Mouse (Mus musculus) kidney, adult 18-20 months (tissue): Measurements from ENCODE around the gene Perm1.

Experiments used
- DNase-seq: peaks from one replicate; pipeline ENCODE4 v3.0.0; 2021

The Perm1 gene

DNA sequence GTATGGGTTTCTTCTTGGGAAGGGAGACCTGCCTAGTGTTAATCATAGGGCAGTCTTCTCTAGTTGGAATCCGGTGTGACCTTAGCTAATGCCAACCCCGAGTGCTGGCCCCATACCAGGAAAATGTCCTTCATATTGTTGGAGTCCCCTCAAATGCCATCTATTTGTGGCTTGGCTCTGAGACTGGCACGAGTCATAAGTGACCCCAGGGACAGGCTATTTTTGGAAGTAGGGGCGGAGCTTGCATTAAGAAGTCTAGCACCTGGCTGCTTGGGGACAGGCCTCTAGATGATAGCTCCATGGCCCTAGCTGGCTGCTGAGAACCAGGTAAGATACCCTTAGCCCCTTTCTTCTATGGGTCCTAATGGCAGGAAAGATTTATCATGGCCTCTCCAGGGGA, at the start of gene Perm1:
Gene Perm1 (plus strand): TSS at position 220 of the 400 bp plus-strand sequence.
- peak; percentile 65 for DNase-seq

DNA sequence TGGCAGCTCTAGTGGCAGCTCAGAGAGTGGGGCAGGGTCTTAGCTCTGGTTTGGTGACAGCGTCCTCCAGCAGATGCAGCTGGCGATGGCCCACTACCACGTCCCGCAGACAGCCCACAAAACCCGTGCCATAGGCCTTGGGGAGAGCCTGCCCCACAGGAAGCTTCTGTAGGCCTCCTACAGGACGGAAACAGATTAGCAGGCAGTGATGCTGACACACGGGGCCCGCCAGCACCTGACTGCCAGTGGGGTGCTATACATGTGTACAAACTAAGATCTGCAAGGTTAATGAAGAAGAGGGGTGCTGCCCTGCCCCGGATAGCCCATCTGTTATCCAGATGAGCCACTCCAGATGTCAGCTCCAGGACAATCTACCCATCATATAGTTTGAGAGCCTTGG, 49.2 kb upstream of the Perm1 start:
- no peak for DNase-seq

DNA sequence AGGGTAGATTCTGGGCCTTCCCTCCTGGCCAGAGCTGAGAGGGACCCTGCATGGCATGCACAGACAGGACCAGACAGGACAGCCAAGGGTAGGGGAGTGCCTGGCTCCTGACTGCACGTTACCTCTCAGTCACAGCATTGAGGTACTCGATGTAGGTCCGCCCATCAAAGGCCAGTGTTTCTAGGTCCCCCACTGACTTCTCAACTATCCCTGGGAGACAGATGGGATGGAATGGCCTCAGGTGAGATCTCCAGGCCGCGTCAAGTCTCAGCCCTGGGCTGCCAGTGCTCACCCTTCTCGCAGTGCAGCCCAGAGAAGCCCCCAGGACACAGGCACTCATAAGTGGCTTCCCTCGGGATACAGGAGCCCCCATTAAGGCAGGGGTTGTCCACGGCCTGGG, 47.1 kb upstream of the Perm1 start:
- DNase-seq: no peak

DNA sequence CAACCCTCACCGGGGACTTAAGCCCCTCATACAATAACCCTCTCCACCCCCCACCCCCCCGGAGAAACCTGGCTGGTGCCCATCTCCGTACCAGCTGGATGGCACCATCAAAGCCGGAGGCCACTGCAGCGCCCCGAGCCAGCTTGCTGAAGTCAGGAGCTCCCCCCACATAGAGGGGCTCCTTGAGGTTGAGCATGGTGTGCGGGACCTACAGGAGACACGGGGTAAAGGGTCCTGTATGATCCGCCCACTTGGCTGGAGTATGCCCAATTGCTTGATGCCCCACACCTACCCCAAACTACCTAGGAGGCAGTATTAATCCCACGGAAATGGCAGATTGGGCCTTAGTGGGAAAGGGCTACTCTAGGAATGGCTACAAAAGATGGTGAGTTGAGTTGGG, 46.5 kb upstream of the Perm1 start:
- no peak for DNase-seq

DNA sequence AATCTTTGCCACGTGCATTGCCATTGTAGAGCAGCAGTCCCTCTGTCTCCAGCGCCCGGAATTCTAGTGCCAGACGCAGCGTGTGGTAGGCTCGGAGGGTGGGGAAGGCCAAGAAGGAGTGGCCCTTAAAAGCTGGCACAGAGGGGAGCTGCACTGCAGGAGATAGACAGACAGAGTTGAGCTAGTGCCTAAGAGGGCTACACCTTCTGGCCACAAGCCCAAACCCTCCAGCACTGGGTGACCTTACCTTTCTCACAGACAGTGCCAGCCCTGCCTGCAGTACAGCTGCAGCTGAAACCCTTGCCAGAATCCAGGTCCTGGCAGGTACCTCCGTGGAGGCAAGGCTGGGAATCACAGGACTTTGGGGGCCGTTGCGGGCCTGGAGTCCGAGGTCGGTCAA, 43.8 kb upstream of the Perm1 start:
- no peak for DNase-seq

DNA sequence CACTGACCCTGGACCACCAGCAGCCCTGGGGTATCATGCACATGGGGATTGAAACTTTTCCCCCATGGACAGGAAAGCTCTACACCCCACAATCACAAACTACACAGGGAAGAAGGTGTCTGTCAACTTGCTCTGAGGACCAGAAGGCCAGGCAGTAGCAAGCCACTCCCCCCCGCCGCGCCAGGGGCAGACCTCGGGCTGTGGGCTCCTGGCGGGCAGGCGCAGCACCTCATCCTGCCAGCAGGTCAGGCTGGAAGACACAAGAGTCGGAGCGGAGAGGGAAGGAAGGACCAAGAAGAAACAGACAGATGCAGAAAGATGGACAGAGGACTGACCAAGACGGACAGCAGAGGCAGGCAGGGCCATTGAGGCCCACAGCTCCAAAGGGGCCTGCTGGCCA, 38.0 kb upstream of the Perm1 start:
- DNase-seq: no peak

DNA sequence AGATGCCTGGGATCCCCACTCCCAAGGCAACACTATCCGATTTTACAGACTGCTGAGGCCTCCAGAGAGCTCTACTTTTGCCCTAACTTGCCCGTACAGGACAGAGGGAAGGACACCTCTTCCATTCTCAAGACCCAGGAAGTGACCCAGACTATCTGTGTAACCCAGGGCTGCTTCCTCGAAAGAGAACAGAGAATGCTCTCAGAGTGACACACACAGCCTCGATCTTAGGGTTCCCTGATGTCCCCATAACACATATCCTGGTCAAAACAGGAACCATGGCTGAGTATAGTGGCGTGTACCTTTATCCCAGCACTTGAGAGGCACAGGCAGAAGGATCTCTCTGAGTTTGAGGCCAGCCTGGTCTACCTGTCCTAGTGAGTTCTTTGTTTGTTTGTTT, 31.9 kb upstream of the Perm1 start:
- DNase-seq: no peak

DNA sequence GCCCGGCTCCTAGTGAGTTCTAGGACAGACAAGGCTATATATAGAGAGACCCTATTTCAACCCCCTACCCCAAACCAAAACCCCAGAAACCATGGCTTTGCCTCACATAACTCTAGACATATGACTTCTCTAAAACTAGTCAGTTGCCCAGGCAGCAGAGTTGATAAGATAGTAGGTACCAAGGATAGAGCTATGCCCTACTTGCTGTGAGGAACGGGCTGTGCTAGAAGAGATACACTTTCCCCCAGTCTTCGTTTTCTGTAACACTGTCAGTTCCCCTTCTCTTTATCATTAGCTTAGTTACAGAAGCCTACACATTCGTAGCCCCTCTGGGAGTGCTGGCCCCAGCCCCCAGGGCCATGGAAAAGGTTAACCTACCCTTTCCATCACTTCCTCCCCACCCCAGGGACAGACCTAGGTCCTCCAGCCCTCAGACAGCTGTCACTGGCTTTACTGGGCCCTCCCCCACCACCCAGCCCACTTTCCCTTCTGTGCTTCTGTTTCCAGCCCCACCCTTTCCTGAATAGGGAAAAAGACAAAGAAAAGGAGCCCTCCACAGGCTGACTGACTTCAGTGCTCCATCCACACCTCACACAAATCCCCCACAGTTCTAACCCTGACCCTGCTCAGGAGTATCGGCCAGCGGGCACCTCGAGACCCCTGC, 31.2 kb upstream of the Perm1 start:
- DNase-seq: no peak

DNA sequence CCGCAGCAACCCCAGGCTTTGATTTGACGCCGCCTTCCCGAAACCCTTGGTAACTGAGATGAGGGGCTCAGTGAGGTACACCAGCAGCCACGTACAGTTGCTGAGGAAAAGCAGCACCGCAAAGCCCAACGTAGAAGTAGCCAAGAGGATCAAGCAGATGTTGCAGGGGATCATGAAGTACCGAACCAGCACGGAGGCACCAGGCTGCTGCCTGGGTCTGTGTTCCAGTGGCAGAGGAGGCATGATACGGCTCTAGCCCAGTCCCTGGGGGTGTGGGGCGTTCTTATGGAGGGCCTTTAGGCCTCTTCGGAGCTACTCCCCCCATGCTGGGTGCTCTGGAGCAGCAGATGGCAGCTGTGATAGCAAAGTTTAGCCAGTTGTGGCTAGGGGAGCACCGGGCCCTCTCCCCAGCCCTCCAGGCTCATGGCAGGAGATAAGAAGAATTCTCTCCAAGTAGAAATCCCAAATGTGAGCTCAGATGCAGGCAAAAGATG, 30.2 kb upstream of the Perm1 start:
- no peak for DNase-seq

DNA sequence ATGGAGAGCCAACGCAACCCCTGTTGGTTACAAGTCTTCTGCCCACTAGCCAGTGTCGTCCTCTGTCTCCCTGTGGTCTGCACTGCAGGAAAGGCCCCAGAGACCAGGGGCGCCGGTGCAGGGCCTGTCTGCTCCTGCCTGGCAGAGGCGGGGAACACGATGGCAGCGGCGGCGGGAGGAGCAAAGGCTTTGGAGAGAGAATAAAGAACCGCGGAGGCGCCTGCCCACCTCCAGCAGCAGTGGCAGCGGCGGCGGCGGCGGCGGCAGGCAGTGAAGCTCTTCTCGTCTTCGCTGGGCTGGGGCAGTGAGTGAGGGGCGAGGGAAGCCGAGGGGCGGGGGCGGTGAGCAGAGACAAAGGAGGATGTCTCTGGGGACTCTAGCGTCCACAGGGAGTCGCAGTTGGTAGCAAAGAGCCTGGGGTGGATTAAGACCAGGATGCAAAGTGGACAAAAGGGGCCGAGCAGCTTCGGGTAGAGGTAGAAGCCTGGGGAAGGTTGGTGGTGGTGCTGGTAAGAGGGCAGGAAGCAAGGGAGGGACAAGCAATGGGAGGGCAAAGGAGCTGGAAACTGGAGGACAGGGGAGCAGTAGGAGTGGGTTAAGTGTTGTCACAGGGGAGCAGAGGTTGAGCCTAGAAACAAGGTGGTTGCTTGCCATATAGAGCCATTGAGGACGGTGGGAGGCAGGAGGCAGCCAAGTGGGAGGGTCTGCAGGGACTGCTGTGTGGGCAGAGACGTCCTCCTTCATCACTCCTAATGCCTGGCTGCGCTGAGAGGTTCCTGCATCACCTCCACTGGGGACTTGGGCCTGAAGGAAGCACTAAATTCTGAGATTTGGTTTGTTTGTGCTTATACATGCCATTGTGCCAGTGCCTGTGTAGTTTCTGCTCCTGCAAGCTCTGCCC, 29.5 kb upstream of the Perm1 start:
- DNase-seq: no peak

DNA sequence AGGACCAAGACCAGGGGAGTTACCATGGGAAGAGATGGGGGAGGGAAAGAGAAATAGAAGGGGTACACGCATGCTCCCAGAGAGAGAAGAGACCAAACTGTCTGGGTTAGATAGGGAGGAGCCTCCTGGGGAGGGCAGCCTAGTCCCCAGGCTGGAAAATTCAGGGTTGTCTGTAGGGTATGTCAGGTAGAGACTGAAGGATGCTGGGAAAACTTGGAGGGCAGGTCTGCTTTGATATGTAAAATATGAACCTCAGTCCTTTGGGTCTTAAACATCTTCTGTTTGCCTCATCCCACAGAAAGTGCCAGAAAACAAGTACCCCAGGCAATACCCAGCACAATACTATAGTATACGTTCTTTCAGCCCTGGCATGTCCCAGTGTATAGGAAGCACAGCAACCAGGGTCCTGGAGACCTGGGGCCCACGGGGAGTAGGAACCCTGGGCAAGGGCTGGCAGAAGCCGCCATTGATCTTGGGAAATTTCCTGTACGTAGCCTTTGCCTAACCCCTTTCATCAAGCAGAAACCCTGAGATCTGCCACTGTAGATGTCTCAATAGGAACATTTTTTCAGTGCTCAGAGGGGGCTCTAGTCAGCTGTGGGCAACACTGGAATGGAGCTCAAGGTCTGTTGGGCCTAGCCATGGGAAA, 27.4 kb upstream of the Perm1 start:
- no peak for DNase-seq

DNA sequence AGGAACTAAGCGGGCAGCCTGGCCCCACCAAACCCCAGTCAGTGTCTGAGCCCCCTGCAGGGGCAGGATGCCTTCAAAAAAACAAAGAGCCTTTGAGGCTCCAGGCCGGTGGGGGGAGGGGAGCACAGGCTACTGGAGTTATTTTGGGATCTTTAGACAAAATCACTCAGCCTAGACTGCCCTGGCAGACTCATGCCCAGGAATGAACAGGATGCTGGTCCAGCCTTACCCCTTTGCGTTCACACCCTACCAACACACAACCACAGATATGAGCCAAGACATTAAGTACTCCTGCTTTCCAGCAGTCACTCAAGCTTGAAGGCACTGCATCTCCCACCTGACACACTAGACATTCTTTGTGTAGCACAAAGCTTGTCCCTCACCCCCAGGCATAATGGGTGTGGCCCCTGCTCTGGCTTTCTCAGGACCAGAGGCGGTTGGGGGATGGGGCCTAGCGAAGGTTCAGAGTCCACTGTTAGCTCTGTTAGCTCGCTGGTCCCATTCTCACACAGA, 26.8 kb upstream of the Perm1 start:
- peak; percentile 60 for DNase-seq

DNA sequence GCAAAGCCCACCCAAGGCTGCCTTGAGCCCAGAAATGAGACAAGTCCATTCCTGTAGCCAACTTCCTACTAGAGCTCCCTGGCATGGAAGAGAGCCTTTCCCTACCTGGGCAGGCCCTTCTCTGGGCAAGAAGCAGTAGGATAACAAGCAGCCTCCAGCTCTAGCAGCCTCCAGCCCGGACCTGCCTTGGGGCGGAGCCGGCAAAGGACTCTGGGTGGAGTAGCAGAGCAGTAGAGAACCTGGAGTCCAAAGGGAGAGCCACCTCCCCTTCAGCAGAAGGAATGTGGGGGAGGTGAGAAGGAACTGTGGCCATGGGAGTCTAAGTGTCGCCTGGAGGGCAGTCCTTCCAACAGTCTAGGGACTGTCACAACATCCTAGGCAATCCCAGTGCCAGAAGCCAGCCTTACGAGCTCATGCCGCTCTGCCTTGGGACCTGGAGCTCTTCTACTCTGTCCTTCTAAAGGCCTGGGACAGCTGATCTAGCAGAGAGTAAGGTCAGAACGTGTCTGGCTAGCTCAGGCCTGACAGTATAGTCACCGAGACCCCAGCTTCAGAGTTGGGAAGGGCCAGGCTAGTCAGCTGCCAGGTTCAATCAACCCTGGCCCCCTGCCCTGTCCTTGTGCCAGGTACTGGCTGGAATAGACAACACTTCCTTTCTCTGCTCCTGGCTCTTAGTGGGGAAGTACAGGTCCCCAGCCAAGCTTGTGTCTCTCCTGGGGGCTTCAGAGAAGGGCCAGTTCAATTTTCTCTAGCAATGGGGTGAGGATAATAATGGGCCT, 23.1 kb upstream of the Perm1 start:
- DNase-seq: peak; percentile 80

DNA sequence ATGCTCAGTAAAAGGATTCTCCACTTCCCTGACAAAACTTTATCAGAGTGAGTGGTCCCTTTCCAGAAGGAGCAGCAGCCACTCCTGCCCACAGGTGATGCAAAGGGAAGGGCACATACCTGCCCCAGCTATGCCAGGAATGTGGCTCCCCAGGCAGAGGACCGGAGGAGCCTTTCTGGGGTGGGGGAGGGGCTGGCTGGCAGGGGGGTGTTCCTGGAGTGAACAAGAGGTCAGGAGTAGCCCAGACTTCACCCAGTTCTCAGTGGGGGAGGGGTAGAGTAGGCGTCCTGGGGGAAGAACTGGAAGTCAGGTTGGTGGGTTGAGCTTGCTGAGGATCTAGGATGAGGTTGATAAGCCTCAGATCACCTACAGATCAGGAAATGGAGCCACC, 22.5 kb upstream of the Perm1 start:
- DNase-seq: peak; percentile 52

DNA sequence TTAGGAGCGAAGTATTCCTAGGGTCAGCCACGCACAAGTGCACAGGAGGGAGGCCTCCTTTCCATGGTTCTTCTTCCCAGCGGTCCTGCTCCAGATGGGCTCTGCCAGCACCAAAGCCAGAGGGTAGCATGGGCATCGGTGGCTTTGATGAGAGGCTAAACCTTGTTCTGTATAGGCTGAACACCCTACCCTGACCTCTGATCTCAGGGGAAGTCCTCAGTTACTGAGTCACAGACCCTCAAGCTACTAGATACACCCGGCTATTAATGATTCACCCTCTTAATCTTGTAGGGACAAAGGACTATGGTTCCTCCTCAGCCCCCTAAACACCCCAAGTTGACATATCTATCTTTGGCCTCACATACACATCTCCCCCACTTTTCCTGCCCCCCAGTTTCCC, 21.8 kb upstream of the Perm1 start:
- DNase-seq: no peak

DNA sequence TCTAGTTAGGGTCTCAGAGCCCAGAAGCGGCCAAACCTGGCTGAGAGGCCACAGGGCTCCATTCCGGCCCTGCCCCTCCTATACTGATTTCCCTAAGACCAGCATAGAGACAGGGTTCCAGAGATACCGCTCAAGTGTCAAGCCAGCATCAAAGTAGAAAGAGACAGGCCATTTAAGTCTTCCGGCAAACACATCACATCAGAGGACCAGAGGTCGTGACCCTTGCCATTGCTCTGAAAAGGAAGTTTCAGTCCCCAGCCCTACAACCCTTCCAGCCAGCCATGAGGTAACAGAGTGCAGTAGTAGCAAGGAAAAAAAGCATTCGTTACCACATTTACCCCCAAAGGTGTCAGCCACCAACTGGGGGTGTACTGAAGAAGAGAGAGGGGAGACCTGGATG, 21.3 kb upstream of the Perm1 start:
- no peak for DNase-seq

DNA sequence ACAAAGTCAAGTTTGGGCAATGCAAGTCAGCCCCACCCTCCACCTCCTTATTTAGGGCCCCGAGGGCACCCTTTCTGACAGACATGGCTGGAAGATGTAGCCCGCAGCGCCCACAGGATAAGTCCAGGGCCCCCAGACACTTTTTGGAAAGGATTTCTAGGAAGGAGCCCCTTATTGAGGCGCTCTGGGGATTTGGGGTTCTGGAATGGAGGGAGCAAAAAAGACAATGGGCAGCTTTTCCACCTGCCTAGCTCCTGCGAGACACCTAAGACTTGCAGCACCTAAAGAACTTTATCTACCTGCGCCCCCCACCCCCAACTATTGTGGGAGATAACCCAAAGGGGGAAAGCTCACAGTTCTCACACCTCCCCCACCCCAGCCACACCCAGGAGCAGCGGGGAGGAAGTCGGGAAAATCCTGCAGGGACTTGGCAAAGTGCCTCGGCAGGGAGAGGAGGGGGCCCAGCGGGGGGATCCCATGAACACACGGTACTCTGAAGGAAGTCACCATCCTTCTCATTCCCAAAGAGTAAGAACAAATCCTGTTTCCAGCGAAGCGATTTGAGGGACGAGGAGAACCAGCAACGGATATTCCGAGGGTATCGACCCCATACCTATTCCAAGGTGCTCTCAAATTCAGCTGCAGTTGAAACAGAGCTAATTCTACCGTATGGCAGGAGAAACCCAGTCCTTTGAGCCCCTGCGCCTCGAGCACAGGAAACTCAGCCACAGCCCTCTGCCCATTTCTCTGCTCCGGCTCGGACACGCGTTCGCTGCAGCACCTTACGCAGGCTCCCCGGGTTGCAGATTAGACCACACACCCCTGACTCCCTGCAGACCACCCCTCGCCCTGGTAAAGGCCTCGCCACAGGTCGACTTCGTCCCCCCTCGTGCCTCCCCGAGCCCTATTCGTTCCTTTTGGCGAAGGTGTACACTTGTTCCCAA, 19.5 kb upstream of the Perm1 start:
- peak; percentile 58 for DNase-seq

DNA sequence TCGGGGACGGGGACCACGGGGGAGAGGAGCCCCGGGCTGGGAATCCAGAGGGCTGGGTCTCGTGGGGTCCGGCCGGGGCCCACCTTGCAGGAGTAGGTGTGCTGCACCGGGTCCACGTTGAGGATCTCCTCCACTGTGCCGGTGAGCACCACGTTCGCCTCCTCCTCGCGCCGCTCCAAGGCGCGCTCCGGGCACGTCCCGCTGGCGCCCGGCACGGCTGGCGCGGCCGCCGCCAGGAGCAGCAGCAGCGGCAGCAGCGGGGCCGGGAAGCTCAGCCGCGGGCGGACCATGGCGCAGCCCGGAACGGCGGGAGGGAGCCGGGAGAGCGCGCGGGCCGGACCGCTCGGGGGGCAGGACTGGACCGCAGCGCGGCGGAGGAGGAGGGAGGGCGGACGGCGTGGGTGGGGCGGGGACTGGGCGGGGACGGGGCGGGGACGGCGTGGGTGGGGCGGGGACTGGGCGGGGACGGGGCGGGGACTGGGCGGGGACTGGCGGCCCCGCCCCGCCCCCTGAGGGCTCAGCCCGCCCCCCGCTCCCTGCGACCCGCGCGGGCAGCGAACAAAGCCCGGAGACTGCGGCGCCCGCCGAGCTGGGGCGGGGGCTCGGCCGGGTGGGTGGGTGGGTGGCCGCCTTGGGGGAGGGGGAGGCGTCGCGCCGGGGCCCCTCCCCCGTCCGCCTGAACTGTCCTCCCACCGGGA, 18.4 kb upstream of the Perm1 start, which contains the start of gene Agrn:
Gene Agrn (minus strand): TSS at position 358 of the 698 bp plus-strand sequence.
- DNase-seq: peak; percentile 78

DNA sequence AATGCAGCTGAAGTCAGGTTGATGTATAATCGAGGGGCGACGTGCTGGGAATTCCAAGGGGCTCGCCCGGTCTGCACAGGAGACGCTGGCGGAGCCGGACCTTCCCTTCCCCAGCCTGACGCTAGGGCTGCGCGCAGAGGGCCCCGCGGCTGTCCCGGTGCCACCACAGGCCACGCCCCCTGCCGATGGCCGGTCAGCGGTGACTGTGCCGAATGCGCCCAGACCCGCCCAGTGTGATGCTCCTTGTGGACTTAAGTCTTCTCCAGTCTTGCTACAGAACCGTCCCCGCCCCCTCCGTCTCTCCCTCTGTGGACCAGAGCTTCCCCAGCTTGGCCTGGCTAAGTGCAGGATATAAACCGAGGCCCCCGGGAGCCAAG, 17.9 kb upstream of the Perm1 start:
- DNase-seq: peak; percentile 88

DNA sequence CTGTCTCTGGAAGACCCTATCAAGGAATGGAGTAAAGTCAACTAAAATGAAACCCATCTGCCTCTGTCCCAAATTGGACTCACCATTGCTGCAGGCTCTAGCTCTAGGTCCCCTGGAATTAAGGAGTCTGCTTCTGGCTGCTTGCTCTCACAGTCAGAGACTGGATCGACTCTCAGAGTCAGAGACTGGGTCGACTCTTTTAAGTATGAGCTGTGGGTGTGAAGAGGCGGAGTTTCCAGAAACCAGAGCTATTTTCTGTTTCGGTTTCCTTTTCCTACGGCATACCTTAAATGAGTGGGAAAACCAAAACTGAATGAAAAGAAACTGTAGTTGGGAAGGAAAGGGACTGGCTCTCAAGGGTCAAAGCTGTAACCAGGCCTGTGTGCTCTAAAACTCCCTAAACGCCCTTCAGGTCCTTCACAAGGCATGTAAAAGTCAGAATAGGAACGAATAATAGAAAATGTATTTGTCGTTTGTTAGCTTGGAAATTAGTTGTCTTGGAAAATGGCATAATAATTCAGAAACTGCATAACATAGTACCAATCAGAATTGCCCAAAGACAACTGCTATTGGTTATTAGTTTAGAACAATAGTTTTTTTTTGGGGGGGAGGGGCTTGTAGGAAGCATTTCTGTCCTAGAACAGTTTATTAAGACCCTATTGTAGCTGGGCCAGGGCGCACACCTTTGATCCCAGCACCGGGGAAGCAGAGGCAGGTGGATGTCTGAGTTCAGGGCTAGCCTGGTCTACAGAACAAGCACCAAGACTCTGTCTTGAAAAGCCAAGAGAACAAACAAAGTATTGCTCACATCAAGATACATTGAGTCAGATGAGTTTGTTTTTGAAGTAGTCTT, 14.8 kb upstream of the Perm1 start, which contains the start of gene Isg15:
Gene Isg15 (minus strand): TSS at position 196 of the 853 bp plus-strand sequence.
- no peak for DNase-seq
